Mouse (Mus musculus): ENCODE measurements around the gene Dek. TPM values are rescaled to one million over a fixed set of nuclear protein-coding genes. Genes with fewer than 3 reads are reported as not detected.

The Dek gene
- polyA plus RNA-seq, 1 experiment from 2014 or later = 346 TPM

DNA sequence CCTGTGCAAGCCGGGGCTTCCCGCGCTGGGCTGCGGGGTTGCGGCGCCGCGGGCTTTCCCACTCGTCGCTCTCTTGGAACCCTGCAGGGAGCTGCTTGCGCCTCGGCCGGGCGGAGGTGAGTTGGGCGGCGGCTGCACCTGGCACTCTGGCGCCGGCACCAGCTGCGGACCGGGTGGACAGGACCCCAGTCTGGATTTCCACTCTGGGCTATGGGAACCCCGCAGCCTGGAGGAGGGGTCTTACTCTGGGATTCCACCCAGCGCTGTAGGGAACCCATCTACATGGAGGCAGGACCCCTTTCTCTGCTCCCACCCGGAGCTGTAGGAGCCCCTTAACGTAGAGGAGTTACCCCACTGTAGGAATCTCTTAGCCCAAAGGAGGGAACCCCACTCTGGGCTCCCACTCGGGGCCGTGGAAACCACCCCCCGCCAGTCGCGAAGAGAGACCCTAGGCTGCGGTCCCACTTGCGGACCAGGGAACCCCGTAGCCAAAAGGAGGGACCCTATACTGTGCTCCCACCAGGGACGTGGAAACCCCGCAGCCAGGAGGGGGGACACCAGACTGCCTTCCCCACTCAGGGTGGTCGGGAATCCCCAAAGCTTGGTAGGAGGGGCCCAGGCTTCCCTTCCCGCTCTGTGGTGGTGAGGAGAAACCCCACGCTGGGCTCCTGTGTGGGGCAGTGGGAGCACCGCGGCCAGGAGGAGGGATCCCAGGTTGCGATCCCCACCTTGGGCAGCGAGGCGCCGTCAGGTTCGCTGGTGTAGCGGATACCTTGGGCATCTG is 62.0 kb downstream of the Dek start:
- H3K27ac ChIP-seq (replicated peaks) = peak overlapping the region; percentile 81
- peak; percentile 50 for DNase-seq (ENCODE audit: low spot score)
- peaks cover 9% of the 10 kb centered on the region for H3K36me3 ChIP-seq (replicated peaks)
- H3K4me3 ChIP-seq = peak overlapping the region; percentile 73
- H3K4me1 ChIP-seq = peaks cover 23% of the 10 kb centered on the region
- peaks cover 8% of the 10 kb centered on the region; the same call in 1 of the 2 replicates for H3K27me3 ChIP-seq (replicated peaks; ENCODE audit: low read depth, poor library complexity, severe bottlenecking)
- WGBS = 2% methylated on average over 45 of the region's 45 CpGs
- H3K9me3 ChIP-seq = no peaks in the 10 kb centered on the region

DNA sequence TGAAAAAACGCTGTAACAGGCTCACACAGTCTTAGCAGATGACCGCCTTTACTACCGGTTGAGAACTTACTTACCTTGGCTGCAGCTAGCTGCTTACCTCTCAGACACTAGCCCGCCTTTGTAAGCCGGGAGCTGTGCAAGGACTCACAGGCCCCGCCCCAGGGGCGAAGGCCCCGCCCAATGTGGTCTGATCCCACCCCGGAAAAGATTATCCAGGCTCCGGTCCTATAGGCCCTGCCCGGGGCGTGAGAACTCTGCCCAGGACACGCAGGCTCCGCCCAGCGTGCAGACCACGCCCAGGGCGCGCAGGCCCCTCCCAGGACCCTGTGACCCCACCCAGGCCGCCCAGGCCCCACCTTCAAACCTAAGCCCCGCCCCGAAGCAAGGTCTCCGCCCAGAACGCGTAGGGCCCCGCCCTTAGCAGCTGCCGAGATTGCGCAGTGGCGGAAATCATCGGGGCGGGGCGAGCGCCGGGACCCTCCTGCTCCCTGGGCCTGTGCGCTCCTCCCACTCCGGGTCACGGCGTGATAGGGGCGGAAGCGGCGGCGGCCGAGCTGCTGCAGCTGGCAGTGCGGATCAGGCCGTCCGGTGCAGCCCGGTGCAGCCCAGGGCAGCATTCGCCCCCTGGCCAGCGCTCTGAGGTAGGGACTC is 62.8 kb downstream of the Dek start, which contains the start of gene Kdm1b:
Gene Kdm1b (plus strand): TSS at position 470 of the 651 bp plus-strand sequence.
- WGBS = under 1% methylated on average over 48 of the region's 48 CpGs

DNA sequence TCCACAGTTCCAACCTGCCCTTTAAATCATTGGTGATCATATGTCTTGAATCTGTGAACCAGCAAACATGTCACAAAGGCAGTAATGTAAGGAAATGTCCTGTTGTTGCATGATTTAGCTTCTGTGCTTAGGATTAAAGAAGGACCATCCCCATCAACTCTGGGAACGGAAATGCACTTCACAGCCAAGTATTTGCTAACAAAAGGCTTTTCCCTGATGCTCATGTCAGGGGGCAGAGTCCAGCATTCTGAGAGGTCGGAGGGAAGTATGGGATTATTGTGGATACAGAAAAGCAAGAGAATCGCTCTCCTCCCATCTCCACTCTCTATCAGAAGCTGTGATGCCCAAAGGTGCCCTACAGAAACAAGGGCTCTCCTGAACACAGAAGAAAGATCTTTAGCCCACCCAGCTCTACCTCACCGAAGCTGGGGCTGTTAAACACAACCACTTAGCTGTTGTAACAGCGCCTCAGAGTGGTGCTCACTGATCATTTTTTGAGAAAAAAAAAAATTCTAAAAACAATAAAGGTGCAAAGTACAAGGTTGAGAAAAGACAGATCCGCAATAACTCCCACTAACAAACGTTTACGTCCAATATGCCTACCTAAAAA is 63.9 kb downstream of the Dek start:
- WGBS = 57% methylated on average over 8 of the region's 8 CpGs
- Histone ChIP-seq H3K9me3 (no peaks in the 10 kb centered on the region), H3K27ac (replicated peaks) (no peak overlapping the region; the same call in 1 of the 2 replicates), H3K4me3 (peak overlapping the region; percentile 73), H3K36me3 (replicated peaks) (no peaks in the 10 kb centered on the region), H3K27me3 (replicated peaks; ENCODE audit: low read depth, poor library complexity, severe bottlenecking) (peaks cover 8% of the 10 kb centered on the region; the same call in 1 of the 2 replicates), H3K4me1 (peaks cover 23% of the 10 kb centered on the region)
- DNase-seq (ENCODE audit: low spot score) = no peak

More for the DNA sequence above, 62.8 kb downstream of the Dek start, which contains the start of gene Kdm1b:
- Histone ChIP-seq H3K27me3 (replicated peaks; ENCODE audit: low read depth, poor library complexity, severe bottlenecking) (peaks cover 8% of the 10 kb centered on the region; the same call in 1 of the 2 replicates), H3K4me1 (peaks cover 23% of the 10 kb centered on the region), H3K36me3 (replicated peaks) (peaks cover 3% of the 10 kb centered on the region; the same call in 1 of the 2 replicates), H3K4me3 (peak within 1 kb of the TSS; percentile 73), H3K9me3 (no peaks in the 10 kb centered on the region), H3K27ac (replicated peaks) (peak within 1 kb of the TSS; percentile 81)
- peak; percentile 99 for DNase-seq (ENCODE audit: low spot score)

DNA sequence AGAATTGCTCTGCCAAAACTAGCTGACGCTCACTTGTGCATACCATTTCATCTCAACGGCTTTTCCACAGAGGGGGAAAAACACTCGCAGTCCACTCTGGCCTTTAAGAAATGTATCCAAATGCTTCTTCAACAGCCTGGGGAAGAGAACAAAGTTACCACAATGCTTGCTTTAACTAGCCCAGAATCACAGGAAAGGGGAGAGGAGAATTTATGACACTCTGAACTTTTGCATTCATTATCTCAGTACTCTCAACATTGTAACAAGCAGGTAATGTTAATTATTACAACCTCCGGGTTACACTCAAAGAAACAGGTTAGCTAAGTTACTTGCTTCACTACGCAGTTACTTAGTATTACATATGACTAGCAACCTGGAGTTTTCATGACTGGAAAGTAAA is 65.9 kb downstream of the Dek start:
- no peaks in the 10 kb centered on the region for H3K36me3 ChIP-seq (replicated peaks)
- H3K4me1 ChIP-seq = peaks cover 23% of the 10 kb centered on the region
- no peak overlapping the region for H3K27ac ChIP-seq (replicated peaks)
- H3K4me3 ChIP-seq = no peak overlapping the region
- H3K27me3 ChIP-seq (replicated peaks; ENCODE audit: low read depth, poor library complexity, severe bottlenecking) = peaks cover 8% of the 10 kb centered on the region; the same call in 1 of the 2 replicates
- H3K9me3 ChIP-seq = no peaks in the 10 kb centered on the region
- no peak for DNase-seq (ENCODE audit: low spot score)
- 94% methylated on average over 5 of the region's 5 CpGs for WGBS

DNA sequence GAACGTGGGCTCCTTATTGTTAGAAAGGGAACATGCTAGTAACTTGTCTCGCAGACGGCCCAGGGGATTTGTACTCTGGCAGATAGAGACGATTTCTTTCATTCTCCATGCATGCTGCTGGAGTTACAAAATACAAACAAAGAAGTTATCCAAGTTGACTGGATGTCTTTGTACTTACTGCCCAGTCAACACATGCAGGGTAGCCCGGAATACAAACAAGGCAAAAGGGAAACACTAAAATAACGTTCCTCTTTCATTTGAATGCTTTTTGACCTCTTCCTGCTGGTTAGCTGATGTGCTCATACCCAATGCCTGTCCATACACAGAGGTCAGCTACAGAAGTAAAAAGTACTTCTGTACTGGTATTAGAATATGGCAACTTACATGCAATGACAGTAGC is 68.1 kb downstream of the Dek start:
- peaks cover 9% of the 10 kb centered on the region for H3K4me1 ChIP-seq
- H3K27ac ChIP-seq (replicated peaks) = no peak overlapping the region
- H3K9me3 ChIP-seq = no peaks in the 10 kb centered on the region
- no peak for DNase-seq (ENCODE audit: low spot score)
- H3K36me3 ChIP-seq (replicated peaks) = 0 out of 2 replicates have a peak, but pooled peaks cover 3% of the 10 kb centered on the region
- no peak overlapping the region for H3K4me3 ChIP-seq
- H3K27me3 ChIP-seq (replicated peaks; ENCODE audit: low read depth, poor library complexity, severe bottlenecking) = no peaks in the 10 kb centered on the region
- WGBS = 83% methylated on average over 6 of the region's 6 CpGs

Other genes with a start within 250 kb of the Dek start
- 17.0 and 20.7 TPM in 2 replicates for gene Kif13a, start 176.3 kb downstream of the Dek start, polyA plus RNA-seq (2016; fragmentation: Nextera tagmentation; extraction: Ambion mirVana)
- gene Nhlrc1, start 91.4 kb downstream of the Dek start, polyA plus RNA-seq (2016; fragmentation: Nextera tagmentation; extraction: Ambion mirVana) = 2.0 and 3.0 TPM in 2 replicates
- gene Kdm1b, start 62.7 kb downstream of the Dek start, polyA plus RNA-seq (2016; fragmentation: Nextera tagmentation; extraction: Ambion mirVana) = 14.2 and 14.5 TPM in 2 replicates
- 30.0 and 32.3 TPM in 2 replicates for gene Tpmt, start 61.5 kb downstream of the Dek start, polyA plus RNA-seq (2016; fragmentation: Nextera tagmentation; extraction: Ambion mirVana)
- 0.79 and 0.90 TPM in 2 replicates for gene Rnf144b, start 16.5 kb upstream of the Dek start, polyA plus RNA-seq (2016; fragmentation: Nextera tagmentation; extraction: Ambion mirVana)

Data from embryonic facial prominence, embryonic 10.5 days (tissue).